Mouse (Mus musculus) cerebellum, postnatal 36 days (tissue): ENCODE results near the gene Gda.

Experiments
- DNase-seq, 2 experiments: peaks; one replicate each; pipeline ENCODE4 v3.0.0; 2021 to 2022; ENCODE audit warnings: mixed read lengths in 2 of 2

Gda gene

GRCm38 (mm10) chr19:21441787-21442186 is 31.5 kb downstream of the Gda start:
- DNase-seq: no peak

DNA sequence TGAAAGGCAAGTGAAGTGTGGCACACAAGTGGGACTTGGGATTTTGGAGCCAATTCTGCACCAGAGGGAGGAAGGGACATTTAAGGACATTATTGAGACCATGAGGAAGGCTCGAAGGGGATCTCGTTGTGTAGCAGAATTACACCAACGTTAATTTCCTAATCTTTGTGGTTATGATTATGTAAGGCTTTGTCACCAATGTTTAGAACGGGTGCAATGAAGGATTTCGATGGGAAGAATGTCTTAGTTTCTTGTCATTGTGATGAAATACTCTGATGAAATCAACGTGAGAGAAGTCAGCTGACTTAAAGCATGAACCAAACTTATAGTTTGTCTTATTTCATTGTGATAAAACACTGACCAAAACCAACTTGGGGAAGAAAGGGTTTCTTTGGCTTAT is 32.4 kb downstream of the Gda start:
- no peak for DNase-seq

- DNase-seq: no peak
Observed at GRCm38 (mm10) chr19:21439141-21439737, 34.0 kb downstream of the Gda start.

DNA sequence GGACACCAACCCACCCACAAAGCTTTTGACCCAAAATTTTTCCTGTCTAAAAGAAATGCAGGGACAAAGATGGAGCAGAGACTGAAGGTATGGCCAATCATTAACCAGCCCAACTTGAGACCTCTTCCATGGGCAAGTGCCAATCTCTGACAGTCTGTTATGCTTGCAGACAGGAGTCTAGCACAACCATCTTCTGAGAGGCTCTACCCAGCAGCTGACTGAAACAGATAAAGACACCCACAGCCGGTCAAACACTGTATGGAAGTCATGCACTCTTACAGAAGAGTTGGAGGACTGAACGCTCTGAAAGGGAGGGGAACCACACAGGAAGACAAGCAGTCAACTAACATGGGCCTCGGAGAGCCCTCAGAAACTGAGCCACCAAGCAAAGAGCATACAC is 36.7 kb downstream of the Gda start:
- no peak for DNase-seq

DNA sequence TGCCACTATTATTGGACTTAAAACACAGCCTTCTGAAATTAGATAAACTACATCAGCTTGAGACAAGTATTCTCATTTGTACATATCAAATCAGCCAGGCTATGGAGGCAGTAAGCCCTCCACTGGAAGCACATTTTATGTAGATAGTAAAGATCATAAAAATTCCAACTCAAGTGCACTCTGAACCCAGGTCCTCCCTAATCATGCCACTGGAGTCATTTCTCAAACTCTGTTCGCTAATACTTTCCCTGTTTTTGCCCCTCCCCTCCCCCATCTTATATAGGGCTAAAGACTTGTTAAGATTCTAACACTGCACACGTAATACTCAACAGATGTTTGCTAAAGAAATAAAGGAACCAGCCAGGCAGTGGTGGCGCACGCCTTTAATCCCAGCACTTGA is 39.9 kb downstream of the Gda start:
- DNase-seq: no peak

- no peak for DNase-seq
Observed at GRCm38 (mm10) chr19:21432879-21433278, 40.4 kb downstream of the Gda start.

DNA sequence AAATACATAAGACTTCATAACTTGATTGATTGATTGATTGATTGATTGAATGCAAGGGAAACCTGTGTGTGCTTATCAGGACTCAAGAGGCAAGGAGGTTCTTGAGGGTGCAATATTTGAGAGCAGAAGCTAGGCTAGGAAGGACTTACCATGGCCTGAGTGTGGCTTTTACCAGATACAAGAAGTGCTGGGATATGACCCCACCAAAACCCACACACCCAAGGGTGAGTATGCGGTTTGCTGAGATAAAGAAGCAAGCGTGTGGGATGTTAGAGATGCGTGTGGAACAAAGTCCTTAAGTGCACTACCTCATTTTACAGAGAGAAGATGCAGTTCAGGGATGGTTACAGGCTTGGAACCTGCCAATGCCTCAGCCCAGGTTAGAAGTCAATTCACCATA is 41.0 kb downstream of the Gda start:
- DNase-seq: no peak

GRCm38 (mm10) chr19:21425391-21425790 is 47.9 kb downstream of the Gda start:
- DNase-seq: no peak

- no peak for DNase-seq
Observed at GRCm38 (mm10) chr19:21423731-21424130, 49.5 kb downstream of the Gda start.

GRCm38 (mm10) chr19:21418418-21418817 is 54.8 kb downstream of the Gda start:
- DNase-seq: no peak

DNA sequence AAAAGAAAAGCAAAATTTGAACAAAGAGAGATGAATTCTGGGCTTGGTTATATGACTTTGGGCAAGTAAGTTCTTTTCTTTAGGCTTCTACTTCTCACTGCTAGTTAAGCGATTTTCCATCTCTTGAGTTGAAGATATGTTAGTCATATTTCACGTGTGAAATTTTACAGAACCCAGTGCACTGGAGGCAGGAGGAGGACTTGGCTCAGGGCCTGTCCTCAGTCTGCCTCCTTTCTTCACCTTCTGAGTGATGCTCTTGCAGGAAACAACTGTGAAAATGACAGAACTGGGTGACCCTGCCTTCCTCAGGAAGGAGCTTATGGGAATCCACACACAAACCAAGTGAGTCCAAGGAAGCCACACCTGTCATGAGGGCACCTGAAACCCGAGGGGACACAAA is 57.9 kb downstream of the Gda start:
- DNase-seq: no peak

DNA sequence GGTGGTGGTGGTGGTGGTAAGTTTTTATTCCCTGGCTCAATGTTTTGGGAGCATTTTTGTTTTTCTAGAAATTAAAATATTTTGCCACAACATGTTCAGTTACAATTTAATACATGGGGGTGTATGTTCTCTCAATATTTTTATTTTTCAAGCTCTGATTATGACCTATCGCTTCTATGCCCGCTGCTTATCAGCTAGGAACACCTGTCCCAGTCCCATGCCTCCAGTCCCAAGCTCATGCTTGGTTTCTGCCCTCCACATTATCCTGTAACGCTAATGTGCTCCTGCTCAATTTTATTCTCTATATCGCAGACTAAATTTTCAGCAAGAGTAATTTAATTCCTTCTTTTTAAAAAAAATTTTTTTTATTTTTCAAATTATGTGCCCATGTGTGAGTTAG is 64.1 kb downstream of the Gda start:
- no peak for DNase-seq

DNA sequence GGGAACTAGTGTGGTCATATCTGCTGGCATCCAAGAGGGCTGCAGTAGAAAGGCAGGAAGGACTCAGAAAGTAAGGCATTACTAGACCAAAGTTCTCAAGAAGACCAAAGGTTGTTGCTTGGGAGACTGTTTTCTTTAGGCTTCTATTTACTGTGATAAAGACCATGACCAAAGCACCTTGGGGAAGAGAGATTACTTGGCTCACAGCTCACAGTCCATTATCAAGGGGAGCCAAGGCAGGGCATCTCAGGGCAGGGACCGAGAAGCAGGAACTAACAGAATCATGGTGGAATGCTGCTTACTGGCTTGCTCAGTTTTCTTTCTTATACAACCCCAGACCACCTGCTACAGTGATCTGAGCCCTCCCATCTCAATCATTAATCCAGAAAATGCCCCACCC is 65.9 kb downstream of the Gda start:
- DNase-seq: no peak

DNA sequence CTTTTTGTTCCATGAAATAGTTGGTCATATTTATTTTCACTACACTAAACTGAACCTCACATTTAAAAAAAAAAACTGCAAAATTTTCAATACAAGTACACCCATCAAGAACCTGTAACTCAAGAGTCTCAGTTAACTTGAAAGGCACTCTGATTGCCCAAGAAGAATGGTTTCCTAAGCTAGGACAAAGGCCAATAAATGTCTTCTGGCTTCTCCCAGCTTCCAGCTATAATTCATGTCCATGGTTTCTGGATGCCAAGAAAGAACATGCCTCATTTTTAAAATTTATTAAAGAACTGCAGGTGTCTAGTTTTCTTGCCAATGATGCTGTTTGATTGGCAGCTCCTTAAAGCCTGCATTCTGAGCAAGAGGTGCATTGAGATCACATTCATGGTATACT is 75.3 kb downstream of the Gda start:
- DNase-seq: no peak

GRCm38 (mm10) chr19:21396364-21396763 is 76.9 kb downstream of the Gda start:
- no peak for DNase-seq

DNA sequence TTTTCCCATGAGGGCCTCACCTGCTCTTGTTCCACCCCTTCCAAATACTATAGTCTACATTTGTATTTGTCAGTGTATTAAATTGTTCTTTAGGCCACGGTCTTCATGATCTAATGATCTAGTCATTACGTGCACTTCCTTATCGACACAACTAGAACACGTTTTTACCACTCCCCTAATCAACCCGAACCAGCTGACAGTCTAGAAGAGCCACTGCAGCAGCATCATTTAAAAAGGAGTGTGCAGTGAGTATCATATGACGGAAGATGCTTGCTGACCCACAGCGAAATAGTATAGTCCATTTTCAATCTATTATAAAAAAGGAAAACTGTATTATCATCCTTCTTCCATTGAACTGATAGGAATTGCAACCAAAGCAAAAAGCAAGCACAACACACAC is 82.3 kb downstream of the Gda start:
- no peak for DNase-seq

GRCm38 (mm10) chr19:21386842-21387241 is 86.4 kb downstream of the Gda start:
- no peak for DNase-seq

GRCm38 (mm10) chr19:21384231-21384630 is 89.0 kb downstream of the Gda start:
- no peak for DNase-seq

- no peak for DNase-seq
Observed at GRCm38 (mm10) chr19:21383491-21384226, 89.6 kb downstream of the Gda start.

GRCm38 (mm10) chr19:21381696-21382095 is 91.5 kb downstream of the Gda start:
- DNase-seq: no peak

- no peak for DNase-seq
Observed at GRCm38 (mm10) chr19:21379195-21379594, 94.0 kb downstream of the Gda start.

DNA sequence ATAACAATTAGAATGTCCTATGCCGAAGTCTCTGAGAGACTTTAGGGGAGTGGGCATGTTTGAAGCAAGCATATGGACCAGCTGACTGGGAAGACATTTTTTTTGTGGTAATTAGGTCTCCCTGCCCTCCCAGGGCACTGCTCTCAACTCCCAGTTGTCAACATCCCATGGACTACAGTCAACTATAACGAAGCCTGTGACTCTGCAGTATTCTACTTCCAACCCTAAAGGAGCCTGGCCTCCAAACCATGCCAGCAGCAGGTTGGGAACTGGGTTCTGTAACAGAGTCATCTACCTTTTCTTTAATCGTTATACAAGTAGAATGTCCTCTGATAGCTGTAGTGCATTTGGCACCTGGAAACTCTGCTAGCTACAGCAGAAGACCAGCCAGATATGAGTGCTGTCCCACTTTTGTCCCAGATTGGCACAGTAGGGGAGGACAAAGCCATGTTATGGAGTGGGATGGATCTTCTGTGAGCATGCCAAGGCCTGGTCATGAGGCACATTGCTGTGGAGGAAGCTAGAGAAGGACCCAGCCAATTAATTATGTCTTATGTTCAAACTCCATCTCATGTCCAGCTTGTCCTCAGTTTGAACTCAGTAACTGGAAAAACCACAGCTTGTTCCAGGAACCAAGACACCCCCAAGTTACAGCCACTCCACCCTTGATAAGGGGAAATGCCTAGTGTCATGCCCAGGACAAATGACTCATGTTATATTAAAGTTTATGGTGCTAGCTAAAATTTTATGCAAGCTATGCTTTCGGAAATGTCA is 96.6 kb downstream of the Gda start:
- peak; percentile 19 to 32 for DNase-seq

- peak; percentile 14 to 45 for DNase-seq
Observed at GRCm38 (mm10) chr19:21373073-21373755, 100.0 kb downstream of the Gda start.
